15 mouse cellular contexts compared by ENCODE assay signal in genomic region chr17:11972969-11973787, GRCm38 (mm10).
DNase-seq lines count a peak whose midpoint lies in the region; ATAC-seq and TF ChIP-seq lines count a peak whose summit lies in the region.
"Had no signal": no experiment of that assay in that cellular context is flagged by ENCODE, and none has a peak within 500 bp of the region (broad histone marks: within the 10 kb centered on the region; RNA-seq: fewer than 3 reads in every experiment).

No protein-coding gene starts in this region.

- peak; percentile 82 for DNase-seq in liver, adult 2 months (ENCODE audit: extremely low read depth, low read depth, low spot score)
- DNase-seq in liver, postnatal 0 days = no peak
- peak; percentile 45 for DNase-seq in cerebellum, adult 8-10 months
- DNase-seq in layer of hippocampus, postnatal 10 days (ENCODE audit: low spot score in 2 of 2) = peak; percentile 41 to 58
- DNase-seq in spleen, postnatal 14 days (ENCODE audit: low spot score in 2 of 2) = no peak
- no peak for DNase-seq in thymus, postnatal 25 days
- DNase-seq: B cell, adult 2 months; gastrocnemius, postnatal 10 days; lung, postnatal 4 days had no signal

- no peak for ATAC-seq in forebrain, embryonic 15.5 days (replicated peaks)
- no peak for ATAC-seq in forebrain, embryonic 12.5 days (ENCODE audit: low FRiP score)
- no peak for ATAC-seq in liver, postnatal 0 days
- ATAC-seq: hindbrain, embryonic 16.5 days; liver, embryonic 12.5 days had no signal

- H3K36me3 ChIP-seq in forebrain, embryonic 15.5 days = no peaks in the 10 kb centered on the region
- H3K36me3 ChIP-seq in forebrain, embryonic 12.5 days (replicated peaks) = no peaks in the 10 kb centered on the region
- H3K36me3 ChIP-seq in liver, adult 2 months (ENCODE audit: control insufficient read depth, insufficient read depth, low read length) = no peaks in the 10 kb centered on the region
- no peaks in the 10 kb centered on the region for H3K36me3 ChIP-seq in liver, postnatal 0 days (replicated peaks; ENCODE audit: insufficient read depth, low read length)
- H3K36me3 ChIP-seq: embryonic facial prominence, embryonic 12.5 days; liver, embryonic 12.5 days had no signal

- H3K27me3 ChIP-seq in forebrain, embryonic 15.5 days = no peaks in the 10 kb centered on the region
- H3K27me3 ChIP-seq in forebrain, embryonic 12.5 days = peaks cover 25% of the 10 kb centered on the region; the same call in 1 of the 2 replicates
- peaks cover 3% of the 10 kb centered on the region; the same call in 1 of the 2 replicates for H3K27me3 ChIP-seq in liver, adult 2 months (ENCODE audit: control insufficient read depth, insufficient read depth, low read length)
- H3K27me3 ChIP-seq in liver, postnatal 0 days (ENCODE audit: insufficient read depth, low read length) = no peaks in the 10 kb centered on the region

- H3K9ac ChIP-seq in forebrain, embryonic 15.5 days (replicated peaks) = no peak overlapping the region
- no peak overlapping the region for H3K9ac ChIP-seq in forebrain, embryonic 12.5 days
- H3K9ac ChIP-seq in liver, adult 2 months (ENCODE audit: low read depth, low read length) = no peak overlapping the region
- H3K9ac ChIP-seq in liver, postnatal 0 days (replicated peaks) = no peak overlapping the region
- H3K9ac ChIP-seq: embryonic facial prominence, embryonic 12.5 days; liver, embryonic 12.5 days had no signal

- peak overlapping the region; percentile 18 for H3K4me2 ChIP-seq in forebrain, embryonic 15.5 days (replicated peaks)
- H3K4me2 ChIP-seq in forebrain, embryonic 12.5 days = no peak overlapping the region
- H3K4me2 ChIP-seq in liver, postnatal 0 days (ENCODE audit: low read depth, low read length) = no peak overlapping the region

- no peak for TF ChIP-seq POLR2A in liver, adult 2 months (IDR thresholded peaks at IDR 0.05; ENCODE audit: extremely low read depth, insufficient read depth, low read length)

- no peak for TF ChIP-seq CTCF in liver, adult 2 months (IDR thresholded peaks at IDR 0.05; ENCODE audit: low read depth, low read length)
- no peak for TF ChIP-seq CTCF in liver, postnatal 0 days (IDR thresholded peaks at IDR 0.05; ENCODE audit: low read depth)

- no peak for TF ChIP-seq EP300 in liver, postnatal 0 days (IDR thresholded peaks at IDR 0.05; ENCODE audit: low read depth)

- H3K9me3 ChIP-seq in forebrain, embryonic 15.5 days = no peaks in the 10 kb centered on the region
- no peaks in the 10 kb centered on the region for H3K9me3 ChIP-seq in forebrain, embryonic 12.5 days
- no peaks in the 10 kb centered on the region for H3K9me3 ChIP-seq in liver, postnatal 0 days (ENCODE audit: low read length)
- H3K9me3 ChIP-seq: embryonic facial prominence, embryonic 12.5 days; liver, embryonic 12.5 days had no signal

- no peak overlapping the region for H3K4me3 ChIP-seq in forebrain, embryonic 15.5 days
- H3K4me3 ChIP-seq in forebrain, embryonic 12.5 days (replicated peaks) = no peak overlapping the region
- no peak overlapping the region for H3K4me3 ChIP-seq in liver, adult 2 months (ENCODE audit: insufficient read depth, low read depth, low read length)
- no peak overlapping the region for H3K4me3 ChIP-seq in liver, postnatal 0 days (ENCODE audit: low read depth, low read length)
- H3K4me3 ChIP-seq: embryonic facial prominence, embryonic 12.5 days; liver, embryonic 12.5 days; myocyte had no signal

- no peaks in the 10 kb centered on the region for H3K79me2 ChIP-seq in liver, adult 2 months (ENCODE audit: control insufficient read depth, insufficient read depth, low read length)

- peaks cover 23% of the 10 kb centered on the region for H3K4me1 ChIP-seq in forebrain, embryonic 15.5 days
- H3K4me1 ChIP-seq in forebrain, embryonic 12.5 days = peaks cover 18% of the 10 kb centered on the region
- no peaks in the 10 kb centered on the region for H3K4me1 ChIP-seq in liver, adult 2 months (ENCODE audit: control insufficient read depth, insufficient read depth, low read length)
- H3K4me1 ChIP-seq in liver, postnatal 0 days (ENCODE audit: insufficient read depth) = no peaks in the 10 kb centered on the region
- H3K4me1 ChIP-seq: liver, embryonic 12.5 days had no signal

- WGBS in forebrain, embryonic 15.5 days = 36% methylated on average over 13 of the region's 13 CpGs
- 57% methylated on average over 13 of the region's 13 CpGs for WGBS in forebrain, embryonic 12.5 days
- WGBS in liver, adult 2 months = 43% methylated on average over 13 of the region's 13 CpGs
- 52% methylated on average over 13 of the region's 13 CpGs for WGBS in liver, postnatal 0 days (ENCODE audit: insufficient replicate concordance)

- H3K27ac ChIP-seq in forebrain, embryonic 15.5 days (replicated peaks) = no peak overlapping the region
- no peak overlapping the region for H3K27ac ChIP-seq in forebrain, embryonic 12.5 days
- no peak overlapping the region for H3K27ac ChIP-seq in liver, adult 2 months (replicated peaks; ENCODE audit: insufficient read depth, low read depth, low read length)
- no peak overlapping the region for H3K27ac ChIP-seq in liver, postnatal 0 days (ENCODE audit: low read depth)
- H3K27ac ChIP-seq: embryonic facial prominence, embryonic 12.5 days; liver, embryonic 12.5 days had no signal

Comparison
In these comparisons a context has a peak if more than half of its experiments do, and no peak if none do; other contexts are left out.
1. DNase-seq: peak in liver, adult 2 months (single experiment), cerebellum, adult 8-10 months (single experiment) and layer of hippocampus, postnatal 10 days (2 of 2); none in liver, postnatal 0 days (single experiment), spleen, postnatal 14 days (0 of 2) and thymus, postnatal 25 days (single experiment).